In genomic region chr10:117478202-117478930, GRCm38 (mm10) we compare ENCODE assay signal across 9 mouse cellular contexts.
A peak's percentile ranks its signal among the peaks of the same experiment; 100 is the strongest.
DNase-seq lines count a peak whose midpoint lies in the region; ATAC-seq lines count a peak whose summit lies in the region.
"Had no signal": no experiment of that assay in that cellular context is flagged by ENCODE, and none has a peak within 500 bp of the region (broad histone marks: within the 10 kb centered on the region; RNA-seq: fewer than 3 reads in every experiment).

No protein-coding gene starts in this region.

- no peak for DNase-seq in neural tube, embryonic 10.5 days (ENCODE audit: extremely low spot score, low spot score)
- peak; percentile 62 to 63 for DNase-seq in kidney, postnatal 25 days
- peak; percentile 79 for DNase-seq in midbrain, embryonic 14.5 days
- DNase-seq in urinary bladder, postnatal 36 days (ENCODE audit: low spot score in 2 of 2): no peak
- no peak for DNase-seq in urinary bladder, postnatal 14 days (ENCODE audit: low spot score)

- 0 out of 2 replicates have a peak, but pooled peaks have one; percentile 32 for ATAC-seq in neural tube, embryonic 13.5 days (ENCODE audit: low read depth)
- ATAC-seq in forebrain, embryonic 15.5 days (replicated peaks): peak; percentile 89
- ATAC-seq in midbrain, embryonic 14.5 days (ENCODE audit: low FRiP score, low TSS enrichment): peak; percentile 55; the same call in 1 of the 2 replicates
- no peak for ATAC-seq in activated CD4-positive, CD25-positive, alpha-beta regulatory T cell, adult 4 months

- no peak overlapping the region for H3K27ac ChIP-seq in neural tube, embryonic 13.5 days (replicated peaks)
- peak overlapping the region; percentile 49 for H3K27ac ChIP-seq in forebrain, embryonic 15.5 days (replicated peaks)
- peak overlapping the region; percentile 71 for H3K27ac ChIP-seq in midbrain, embryonic 14.5 days (replicated peaks; ENCODE audit: low read depth, low read length)
- H3K27ac ChIP-seq: macrophage had no signal

- H3K4me1 ChIP-seq in neural tube, embryonic 13.5 days (replicated peaks): no peaks in the 10 kb centered on the region
- peaks cover 7% of the 10 kb centered on the region; the same call in 1 of the 2 replicates for H3K4me1 ChIP-seq in forebrain, embryonic 15.5 days
- peaks cover 7% of the 10 kb centered on the region; the same call in 1 of the 2 replicates for H3K4me1 ChIP-seq in midbrain, embryonic 14.5 days (ENCODE audit: control insufficient read depth, insufficient read depth, low read length)

- peak overlapping the region; percentile 11; the same call in 1 of the 2 replicates for H3K4me2 ChIP-seq in neural tube, embryonic 13.5 days
- peak overlapping the region; percentile 55 for H3K4me2 ChIP-seq in forebrain, embryonic 15.5 days (replicated peaks)
- H3K4me2 ChIP-seq in midbrain, embryonic 14.5 days (ENCODE audit: low read length): peak overlapping the region; percentile 48

- H3K4me3 ChIP-seq in neural tube, embryonic 13.5 days: no peak overlapping the region
- H3K4me3 ChIP-seq in forebrain, embryonic 15.5 days: peak overlapping the region; percentile 38
- H3K4me3 ChIP-seq in midbrain, embryonic 14.5 days (replicated peaks; ENCODE audit: low read depth, low read length): peak overlapping the region; percentile 26

- H3K9me3 ChIP-seq in neural tube, embryonic 13.5 days: no peaks in the 10 kb centered on the region
- H3K9me3 ChIP-seq in forebrain, embryonic 15.5 days: no peaks in the 10 kb centered on the region
- no peaks in the 10 kb centered on the region; the same call in 1 of the 2 replicates for H3K9me3 ChIP-seq in midbrain, embryonic 14.5 days (ENCODE audit: control insufficient read depth, low read length)

- H3K9ac ChIP-seq in neural tube, embryonic 13.5 days: no peak overlapping the region
- H3K9ac ChIP-seq in forebrain, embryonic 15.5 days (replicated peaks): peak overlapping the region; percentile 44
- peak overlapping the region; percentile 34 for H3K9ac ChIP-seq in midbrain, embryonic 14.5 days (replicated peaks; ENCODE audit: low read length)

- H3K36me3 ChIP-seq in neural tube, embryonic 13.5 days: no peaks in the 10 kb centered on the region
- H3K36me3 ChIP-seq in forebrain, embryonic 15.5 days: no peaks in the 10 kb centered on the region
- no peaks in the 10 kb centered on the region for H3K36me3 ChIP-seq in midbrain, embryonic 14.5 days (ENCODE audit: control insufficient read depth, insufficient read depth, low read length)

- 71% methylated on average over 23 of the region's 23 CpGs for WGBS in neural tube, embryonic 13.5 days
- 21% methylated on average over 23 of the region's 23 CpGs for WGBS in forebrain, embryonic 15.5 days
- WGBS in midbrain, embryonic 14.5 days: 20% methylated on average over 23 of the region's 23 CpGs

- H3K27me3 ChIP-seq in neural tube, embryonic 13.5 days: no peaks in the 10 kb centered on the region
- no peaks in the 10 kb centered on the region for H3K27me3 ChIP-seq in forebrain, embryonic 15.5 days
- peaks cover 8% of the 10 kb centered on the region; the same call in 1 of the 2 replicates for H3K27me3 ChIP-seq in midbrain, embryonic 14.5 days (ENCODE audit: control insufficient read depth, insufficient read depth, low read length)

Comparison
In these comparisons a context has a peak if more than half of its experiments do, and no peak if none do; other contexts are left out.
1. DNase-seq: peak in kidney, postnatal 25 days (2 of 2) and midbrain, embryonic 14.5 days (single experiment); none in neural tube, embryonic 10.5 days (single experiment), urinary bladder, postnatal 36 days (0 of 2) and urinary bladder, postnatal 14 days (single experiment).
2. Peak in every context shown above with its lines, with median percentiles within 50 percentile points of each other: H3K4me2 ChIP-seq.